Mouse (Mus musculus): ENCODE measurements around the gene 5730596B20Rik. TPM values are rescaled to one million over a fixed set of nuclear protein-coding genes. Genes with fewer than 3 reads are reported as not detected.

Gene 5730596B20Rik
- polyA plus RNA-seq, 1 experiment from 2014 or later, result 6.4 TPM

DNA sequence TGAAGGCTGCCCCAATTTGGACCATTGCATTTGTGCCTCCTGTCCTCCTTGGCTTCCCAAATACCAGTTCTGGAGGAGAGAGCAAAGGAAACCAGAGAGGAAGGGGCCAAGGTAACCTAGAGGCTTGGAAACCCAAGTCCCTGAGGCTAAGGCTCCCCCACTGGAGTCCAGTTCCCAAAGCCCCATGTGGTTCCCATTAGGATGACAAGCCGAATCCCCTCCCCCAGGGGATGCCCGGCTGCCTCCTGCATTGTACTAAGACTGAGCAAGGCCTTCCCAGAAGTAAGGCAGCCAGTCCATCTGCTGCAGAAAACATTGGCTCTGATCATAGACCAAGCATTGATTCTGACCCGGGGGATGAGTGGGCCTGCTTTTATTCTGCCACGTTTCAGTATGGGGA, 6.0 kb upstream of the 5730596B20Rik start:
- no peak for ATAC-seq (ENCODE audit: low FRiP score, low read depth)
- no peaks in the 10 kb centered on the region for H3K27me3 ChIP-seq (replicated peaks)
- H3K36me3 ChIP-seq, result peaks cover 21% of the 10 kb centered on the region
- peak overlapping the region; percentile 96 for H3K27ac ChIP-seq
- H3K9me3 ChIP-seq, result no peaks in the 10 kb centered on the region
- 3% methylated on average over 4 of the region's 4 CpGs for WGBS
- peak overlapping the region; percentile 99 for H3K4me2 ChIP-seq (replicated peaks)
- peak overlapping the region; percentile 99 for H3K9ac ChIP-seq
- H3K4me1 ChIP-seq, result peaks cover 84% of the 10 kb centered on the region
- H3K4me3 ChIP-seq, result no peak overlapping the region

DNA sequence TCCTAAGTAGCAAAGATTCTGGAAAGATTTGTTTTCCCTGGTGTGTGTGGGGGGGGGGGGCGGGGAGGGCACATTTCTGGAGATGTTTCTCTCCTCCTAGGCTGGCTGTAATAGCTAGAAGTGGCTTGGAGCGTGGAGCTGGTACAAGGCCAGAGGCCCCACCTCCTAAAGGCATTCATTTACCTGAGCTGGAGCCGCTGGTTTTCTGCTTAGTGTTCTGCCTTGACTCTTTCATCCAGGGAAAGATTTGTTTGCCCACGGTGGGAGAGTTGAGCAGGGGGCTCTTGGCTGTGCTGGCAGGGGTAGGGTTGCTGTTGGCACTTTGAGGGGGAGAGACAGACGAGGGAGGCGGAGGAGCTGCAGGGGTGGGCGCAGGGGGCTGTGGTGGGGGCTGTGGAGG, 5.4 kb upstream of the 5730596B20Rik start:
- Histone ChIP-seq H3K9me3 (no peaks in the 10 kb centered on the region), H3K9ac (peak overlapping the region; percentile 99), H3K4me3 (peak overlapping the region; percentile 32), H3K27me3 (replicated peaks) (no peaks in the 10 kb centered on the region), H3K4me1 (peaks cover 81% of the 10 kb centered on the region), H3K27ac (peak overlapping the region; percentile 96), H3K36me3 (peaks cover 21% of the 10 kb centered on the region), H3K4me2 (replicated peaks) (peak overlapping the region; percentile 99)
- ATAC-seq (ENCODE audit: low FRiP score, low read depth), result no peak
- whole genome bisulfite sequencing, result 7% methylated on average over 7 of the region's 7 CpGs

DNA sequence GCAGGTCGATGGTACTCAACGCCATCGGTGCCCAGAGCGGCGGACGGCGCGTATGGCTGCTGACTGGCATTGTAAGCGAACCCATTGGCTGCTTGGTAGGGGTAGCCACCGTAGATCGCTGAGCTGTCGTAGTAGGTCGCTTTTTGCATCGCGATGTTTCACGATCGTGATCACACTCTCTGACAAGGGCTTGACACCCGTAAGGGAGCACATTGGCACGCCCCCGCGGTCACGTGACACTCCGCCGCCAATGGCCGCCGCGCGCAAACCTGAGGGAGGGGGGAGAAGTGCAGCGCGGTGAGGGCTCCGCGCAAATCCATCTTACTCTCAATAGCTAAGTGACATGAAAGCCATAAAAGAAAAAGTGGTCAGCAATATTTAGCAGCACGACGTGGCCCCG, 4.8 kb upstream of the 5730596B20Rik start:
- Histone ChIP-seq H3K9me3 (no peaks in the 10 kb centered on the region), H3K4me3 (peak overlapping the region; percentile 32), H3K27ac (peak overlapping the region; percentile 96), H3K4me2 (replicated peaks) (peak overlapping the region; percentile 99), H3K36me3 (peaks cover 21% of the 10 kb centered on the region), H3K9ac (peak overlapping the region; percentile 99), H3K4me1 (peaks cover 80% of the 10 kb centered on the region), H3K27me3 (replicated peaks) (no peaks in the 10 kb centered on the region)
- ATAC-seq (ENCODE audit: low FRiP score, low read depth), result peak; percentile 55
- WGBS, result under 1% methylated on average over 35 of the region's 35 CpGs

- Histone ChIP-seq H3K36me3 (peaks cover 20% of the 10 kb centered on the region), H3K9me3 (no peaks in the 10 kb centered on the region), H3K9ac (peak overlapping the region; percentile 99), H3K4me3 (peak overlapping the region; percentile 32), H3K27ac (no peak overlapping the region; the same call in 1 of the 2 replicates), H3K4me2 (replicated peaks) (peak overlapping the region; percentile 99), H3K27me3 (replicated peaks) (no peaks in the 10 kb centered on the region), H3K4me1 (peaks cover 79% of the 10 kb centered on the region)
- 1% methylated on average over 4 of the region's 4 CpGs for WGBS
- no peak for ATAC-seq (ENCODE audit: low FRiP score, low read depth)
These were observed 3.6 kb upstream of the 5730596B20Rik start for GRCm38 (mm10) chr6:52173648-52174047.

- peak overlapping the region; percentile 100 for H3K27ac ChIP-seq
- peaks cover 83% of the 10 kb centered on the region for H3K4me1 ChIP-seq
- peak overlapping the region; percentile 99 for H3K4me2 ChIP-seq (replicated peaks)
- no peaks in the 10 kb centered on the region for H3K9me3 ChIP-seq
- H3K36me3 ChIP-seq, result peaks cover 12% of the 10 kb centered on the region
- under 1% methylated on average over 41 of the region's 41 CpGs for WGBS
- H3K4me3 ChIP-seq, result peak overlapping the region; percentile 78
- no peaks in the 10 kb centered on the region for H3K27me3 ChIP-seq (replicated peaks)
- ATAC-seq (ENCODE audit: low FRiP score, low read depth), result peak; percentile 62
- peak overlapping the region; percentile 93 for H3K9ac ChIP-seq
These were observed 2.1 kb upstream of the 5730596B20Rik start for GRCm38 (mm10) chr6:52174968-52175751.

GRCm38 (mm10) chr6:52175864-52176263, 1.4 kb upstream of the 5730596B20Rik start:
- peak overlapping the region; percentile 78 for H3K4me3 ChIP-seq
- peaks cover 7% of the 10 kb centered on the region; the same call in 1 of the 2 replicates for H3K36me3 ChIP-seq
- H3K27ac ChIP-seq, result peak overlapping the region; percentile 100
- no peaks in the 10 kb centered on the region for H3K27me3 ChIP-seq (replicated peaks)
- ATAC-seq (ENCODE audit: low FRiP score, low read depth), result peak; percentile 55
- H3K4me2 ChIP-seq (replicated peaks), result peak overlapping the region; percentile 99
- peaks cover 83% of the 10 kb centered on the region for H3K4me1 ChIP-seq
- peak overlapping the region; percentile 93 for H3K9ac ChIP-seq
- WGBS, result 3% methylated on average over 22 of the region's 35 CpGs
- H3K9me3 ChIP-seq, result no peaks in the 10 kb centered on the region

- Histone ChIP-seq H3K4me2 (replicated peaks) (peak overlapping the region; percentile 99), H3K4me1 (peaks cover 83% of the 10 kb centered on the region), H3K27ac (peak overlapping the region; percentile 100), H3K27me3 (replicated peaks) (no peaks in the 10 kb centered on the region), H3K4me3 (peak overlapping the region; percentile 78), H3K9ac (peak overlapping the region; percentile 93), H3K9me3 (no peaks in the 10 kb centered on the region), H3K36me3 (peaks cover 13% of the 10 kb centered on the region; the same call in 1 of the 2 replicates)
- ATAC-seq (ENCODE audit: low FRiP score, low read depth), result no peak
- WGBS, result under 1% methylated on average over 6 of the region's 6 CpGs
These were observed 907 bp upstream of the 5730596B20Rik start for GRCm38 (mm10) chr6:52176391-52176790.

GRCm38 (mm10) chr6:52177806-52178205, 508 bp downstream of the 5730596B20Rik start:
- Histone ChIP-seq H3K4me1 (peaks cover 85% of the 10 kb centered on the region), H3K4me2 (replicated peaks) (peak overlapping the region; percentile 99), H3K9me3 (no peaks in the 10 kb centered on the region), H3K36me3 (peaks cover 14% of the 10 kb centered on the region), H3K9ac (peak overlapping the region; percentile 93), H3K27ac (peak overlapping the region; percentile 100), H3K27me3 (replicated peaks) (no peaks in the 10 kb centered on the region), H3K4me3 (peak overlapping the region; percentile 78)
- no peak for ATAC-seq (ENCODE audit: low FRiP score, low read depth)
- 3% methylated on average over 9 of the region's 9 CpGs for WGBS

DNA sequence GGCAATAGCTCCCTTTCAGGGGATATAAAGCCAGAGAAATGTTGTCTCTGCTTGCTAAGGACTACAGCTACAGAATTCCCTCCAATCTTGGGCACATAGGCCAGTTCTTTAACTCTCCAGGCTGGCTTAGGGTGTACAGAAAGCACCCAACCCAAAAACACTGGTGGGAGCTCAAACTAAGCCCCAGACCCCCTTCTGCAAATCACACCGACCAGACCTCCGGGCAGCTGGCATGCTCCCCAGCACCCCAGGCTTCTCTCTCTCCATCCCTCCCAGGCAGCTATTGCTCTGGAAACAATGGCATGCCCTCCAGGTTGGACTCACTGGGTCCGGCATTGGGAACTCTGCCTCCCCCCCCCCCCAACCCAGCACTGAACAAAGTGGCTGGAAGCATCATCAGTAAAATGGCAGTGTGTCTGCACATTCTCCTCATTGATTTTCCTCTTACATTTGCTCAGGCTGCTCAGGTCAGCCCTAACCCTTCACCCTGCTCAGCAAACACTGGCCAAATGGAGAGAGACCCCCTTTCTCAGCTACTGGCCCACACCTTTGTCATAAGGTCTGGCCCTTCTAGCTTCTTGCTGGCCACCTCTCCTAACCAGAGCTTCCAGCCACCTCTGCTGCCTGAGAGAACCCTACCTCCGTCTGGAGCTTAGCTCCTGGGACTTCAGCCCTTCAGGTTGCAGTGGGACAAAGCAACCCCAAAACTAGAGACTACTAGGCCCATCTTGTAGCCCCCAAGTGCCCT, 1.8 kb downstream of the 5730596B20Rik start:
- H3K27me3 ChIP-seq (replicated peaks), result no peaks in the 10 kb centered on the region
- H3K9ac ChIP-seq, result peak overlapping the region; percentile 93
- H3K4me3 ChIP-seq, result peak overlapping the region; percentile 78
- H3K9me3 ChIP-seq, result no peaks in the 10 kb centered on the region
- peaks cover 88% of the 10 kb centered on the region for H3K4me1 ChIP-seq
- WGBS, result under 1% methylated on average over 4 of the region's 4 CpGs
- no peak for ATAC-seq (ENCODE audit: low FRiP score, low read depth)
- H3K27ac ChIP-seq, result peak overlapping the region; percentile 100
- H3K36me3 ChIP-seq, result peaks cover 14% of the 10 kb centered on the region
- peak overlapping the region; percentile 99 for H3K4me2 ChIP-seq (replicated peaks)

GRCm38 (mm10) chr6:52179690-52180089, 2.4 kb downstream of the 5730596B20Rik start:
- 2% methylated on average over 10 of the region's 10 CpGs for WGBS
- Histone ChIP-seq H3K9ac (peak overlapping the region; percentile 93), H3K36me3 (peaks cover 14% of the 10 kb centered on the region), H3K27ac (peak overlapping the region; percentile 100), H3K4me2 (replicated peaks) (peak overlapping the region; percentile 99), H3K9me3 (no peaks in the 10 kb centered on the region), H3K4me3 (peak overlapping the region; percentile 78), H3K27me3 (replicated peaks) (no peaks in the 10 kb centered on the region), H3K4me1 (peaks cover 91% of the 10 kb centered on the region)
- ATAC-seq (ENCODE audit: low FRiP score, low read depth), result no peak

GRCm38 (mm10) chr6:52180213-52180710, 3.0 kb downstream of the 5730596B20Rik start:
- peaks cover 92% of the 10 kb centered on the region for H3K4me1 ChIP-seq
- no peaks in the 10 kb centered on the region for H3K9me3 ChIP-seq
- H3K36me3 ChIP-seq, result peaks cover 14% of the 10 kb centered on the region
- H3K27me3 ChIP-seq (replicated peaks), result no peaks in the 10 kb centered on the region
- H3K27ac ChIP-seq, result peak overlapping the region; percentile 100
- no peak for ATAC-seq (ENCODE audit: low FRiP score, low read depth)
- H3K4me3 ChIP-seq, result peak overlapping the region; percentile 78
- peak overlapping the region; percentile 93 for H3K9ac ChIP-seq
- peak overlapping the region; percentile 99 for H3K4me2 ChIP-seq (replicated peaks)
- 3% methylated on average over 11 of the region's 11 CpGs for WGBS

GRCm38 (mm10) chr6:52180726-52181125, 3.4 kb downstream of the 5730596B20Rik start:
- peak overlapping the region; percentile 78 for H3K4me3 ChIP-seq
- H3K27me3 ChIP-seq (replicated peaks), result no peaks in the 10 kb centered on the region
- WGBS, result 9% methylated on average over 3 of the region's 3 CpGs
- peaks cover 93% of the 10 kb centered on the region for H3K4me1 ChIP-seq
- H3K4me2 ChIP-seq (replicated peaks), result peak overlapping the region; percentile 99
- H3K27ac ChIP-seq, result peak overlapping the region; percentile 100
- peak overlapping the region; percentile 93 for H3K9ac ChIP-seq
- peaks cover 14% of the 10 kb centered on the region for H3K36me3 ChIP-seq
- no peaks in the 10 kb centered on the region for H3K9me3 ChIP-seq
- no peak for ATAC-seq (ENCODE audit: low FRiP score, low read depth)

Data from neural tube, embryonic 12.5 days (tissue).